Mouse (Mus musculus): Measurements from ENCODE around the gene Lonp2. TPM values are rescaled to one million over a fixed set of nuclear protein-coding genes. Genes with fewer than 3 reads are reported as not detected.

Gene Lonp2
- polyA plus RNA-seq, 1 experiment from 2014 or later, result 93.6 TPM

DNA sequence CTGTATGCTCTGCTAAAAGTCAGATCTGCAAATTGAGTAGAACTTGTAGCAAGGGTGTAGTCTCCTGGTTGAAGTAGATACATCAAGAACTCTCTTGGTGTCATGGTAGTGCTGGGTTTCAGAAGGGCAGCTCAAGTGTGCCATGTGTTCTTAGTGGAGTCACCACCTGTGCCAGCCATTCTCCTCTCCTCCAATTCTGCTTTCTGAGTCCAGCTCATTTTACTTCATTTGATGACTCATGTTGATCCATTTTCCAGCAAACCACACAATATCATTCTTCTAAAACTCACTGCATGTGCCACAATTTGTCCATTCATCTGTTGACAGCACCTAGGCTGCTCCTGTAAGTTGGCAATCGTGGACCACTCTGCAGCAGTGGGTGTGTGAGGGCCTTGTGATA lies 68.3 kb downstream of the Lonp2 start:
- Histone ChIP-seq H3K9me3 (replicated peaks) (no peaks in the 10 kb centered on the region), H3K27me3 (replicated peaks) (no peaks in the 10 kb centered on the region), H3K36me3 (no peaks in the 10 kb centered on the region; the same call in 1 of the 2 replicates), H3K4me1 (no peaks in the 10 kb centered on the region), H3K27ac (replicated peaks) (no peak overlapping the region), H3K4me3 (replicated peaks) (no peak overlapping the region), H3K4me2 (no peak overlapping the region), H3K9ac (replicated peaks) (no peak overlapping the region)
- WGBS, result 81% methylated on average over 1 of the region's 1 CpGs
- no peak for ATAC-seq (ENCODE audit: low FRiP score)

DNA sequence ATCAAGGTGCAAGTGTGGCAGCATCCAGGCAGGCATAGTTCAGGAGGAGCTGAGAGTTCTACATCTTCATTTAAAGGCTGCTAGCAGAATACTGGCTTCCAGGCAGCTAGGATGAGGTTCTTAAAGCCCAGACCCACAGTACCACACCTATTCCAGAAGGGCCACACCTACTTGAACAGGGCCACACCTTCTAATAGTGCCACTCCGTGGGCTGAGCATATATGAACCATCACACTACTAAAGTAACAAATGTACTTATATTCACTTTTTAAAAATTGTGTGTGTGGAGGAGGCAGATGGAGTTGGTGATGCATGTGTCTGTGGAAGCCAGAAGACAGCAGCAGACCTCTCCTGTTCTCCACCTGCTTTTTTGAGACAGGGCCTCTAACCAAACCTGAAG lies 70.2 kb downstream of the Lonp2 start:
- WGBS, result 83% methylated on average over 1 of the region's 1 CpGs
- H3K9ac ChIP-seq (replicated peaks), result no peak overlapping the region
- no peak for ATAC-seq (ENCODE audit: low FRiP score)
- H3K27ac ChIP-seq (replicated peaks), result no peak overlapping the region
- H3K36me3 ChIP-seq, result no peaks in the 10 kb centered on the region
- H3K4me3 ChIP-seq (replicated peaks), result no peak overlapping the region
- no peaks in the 10 kb centered on the region for H3K4me1 ChIP-seq
- no peak overlapping the region for H3K4me2 ChIP-seq
- H3K9me3 ChIP-seq (replicated peaks), result no peaks in the 10 kb centered on the region
- no peaks in the 10 kb centered on the region for H3K27me3 ChIP-seq (replicated peaks)

GRCm38 (mm10) chr8:86695703-86696102 lies 71.9 kb downstream of the Lonp2 start:
- no peaks in the 10 kb centered on the region for H3K27me3 ChIP-seq (replicated peaks)
- no peak for ATAC-seq (ENCODE audit: low FRiP score)
- H3K36me3 ChIP-seq, result 0 out of 2 replicates have a peak, but pooled peaks cover 3% of the 10 kb centered on the region
- H3K27ac ChIP-seq (replicated peaks), result no peak overlapping the region
- H3K4me2 ChIP-seq, result no peak overlapping the region
- no peaks in the 10 kb centered on the region for H3K9me3 ChIP-seq (replicated peaks)
- no peak overlapping the region for H3K4me3 ChIP-seq (replicated peaks)
- 96% methylated on average over 2 of the region's 2 CpGs for WGBS
- H3K9ac ChIP-seq (replicated peaks), result no peak overlapping the region
- no peaks in the 10 kb centered on the region for H3K4me1 ChIP-seq

GRCm38 (mm10) chr8:86698811-86699421 lies 75.1 kb downstream of the Lonp2 start:
- no peak for ATAC-seq (ENCODE audit: low FRiP score)
- no peak overlapping the region for H3K9ac ChIP-seq (replicated peaks)
- H3K27ac ChIP-seq (replicated peaks), result no peak overlapping the region
- 81% methylated on average over 1 of the region's 1 CpGs for WGBS
- H3K4me3 ChIP-seq (replicated peaks), result no peak overlapping the region
- no peaks in the 10 kb centered on the region for H3K4me1 ChIP-seq
- H3K4me2 ChIP-seq, result no peak overlapping the region
- no peaks in the 10 kb centered on the region for H3K27me3 ChIP-seq (replicated peaks)
- H3K36me3 ChIP-seq, result 0 out of 2 replicates have a peak, but pooled peaks cover 3% of the 10 kb centered on the region
- no peaks in the 10 kb centered on the region for H3K9me3 ChIP-seq (replicated peaks)

DNA sequence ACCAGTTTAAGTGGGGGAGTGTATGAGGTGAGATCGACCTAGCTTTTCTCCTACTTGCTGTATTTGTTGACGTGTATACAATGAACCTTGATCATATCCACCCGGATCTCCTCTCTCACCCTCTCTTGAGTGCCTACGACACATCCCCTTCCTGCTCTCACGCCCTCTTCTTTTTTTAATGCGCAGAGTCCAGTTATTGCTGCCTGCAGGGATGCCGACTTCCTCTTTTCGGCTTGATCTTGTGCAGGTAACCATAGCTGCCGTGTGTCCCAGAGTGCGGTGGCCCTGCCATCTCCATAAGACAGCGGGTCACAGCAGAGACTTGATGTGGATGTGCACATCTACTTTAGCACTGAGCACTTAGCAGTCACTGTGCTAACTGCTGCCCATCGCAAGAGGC lies 75.6 kb downstream of the Lonp2 start:
- no peak overlapping the region for H3K27ac ChIP-seq (replicated peaks)
- 0 out of 2 replicates have a peak, but pooled peaks cover 3% of the 10 kb centered on the region for H3K36me3 ChIP-seq
- H3K9ac ChIP-seq (replicated peaks), result no peak overlapping the region
- no peak overlapping the region for H3K4me3 ChIP-seq (replicated peaks)
- ATAC-seq (ENCODE audit: low FRiP score), result no peak
- H3K4me1 ChIP-seq, result no peaks in the 10 kb centered on the region
- no peaks in the 10 kb centered on the region for H3K27me3 ChIP-seq (replicated peaks)
- no peak overlapping the region for H3K4me2 ChIP-seq
- no peaks in the 10 kb centered on the region for H3K9me3 ChIP-seq (replicated peaks)
- WGBS, result 93% methylated on average over 12 of the region's 12 CpGs

DNA sequence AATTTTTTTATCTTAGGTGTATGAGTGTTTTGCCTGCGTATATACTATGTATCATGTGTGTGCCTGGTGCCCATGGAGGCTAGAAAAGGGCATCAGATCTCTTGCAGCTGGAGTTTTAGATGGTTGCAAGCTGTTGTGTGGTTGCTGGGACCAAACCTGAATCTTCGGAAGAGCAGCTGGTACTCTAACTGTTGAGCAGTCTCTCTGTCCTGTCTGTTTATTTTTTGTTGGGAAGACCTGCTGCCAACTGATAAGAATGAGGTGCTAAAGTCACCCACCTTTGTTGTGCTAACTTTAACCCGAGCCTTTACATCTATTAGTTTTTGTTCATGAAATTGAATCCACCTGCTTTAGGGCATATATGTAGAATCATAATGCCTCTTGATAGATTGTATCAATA lies 78.6 kb downstream of the Lonp2 start:
- H3K27ac ChIP-seq (replicated peaks), result no peak overlapping the region
- H3K9me3 ChIP-seq (replicated peaks), result no peaks in the 10 kb centered on the region
- H3K9ac ChIP-seq (replicated peaks), result no peak overlapping the region
- H3K4me2 ChIP-seq, result no peak overlapping the region
- H3K4me3 ChIP-seq (replicated peaks), result no peak overlapping the region
- H3K27me3 ChIP-seq (replicated peaks), result no peaks in the 10 kb centered on the region
- WGBS, result 93% methylated on average over 3 of the region's 3 CpGs
- H3K36me3 ChIP-seq, result 0 out of 2 replicates have a peak, but pooled peaks cover 3% of the 10 kb centered on the region
- H3K4me1 ChIP-seq, result no peaks in the 10 kb centered on the region
- no peak for ATAC-seq (ENCODE audit: low FRiP score)

DNA sequence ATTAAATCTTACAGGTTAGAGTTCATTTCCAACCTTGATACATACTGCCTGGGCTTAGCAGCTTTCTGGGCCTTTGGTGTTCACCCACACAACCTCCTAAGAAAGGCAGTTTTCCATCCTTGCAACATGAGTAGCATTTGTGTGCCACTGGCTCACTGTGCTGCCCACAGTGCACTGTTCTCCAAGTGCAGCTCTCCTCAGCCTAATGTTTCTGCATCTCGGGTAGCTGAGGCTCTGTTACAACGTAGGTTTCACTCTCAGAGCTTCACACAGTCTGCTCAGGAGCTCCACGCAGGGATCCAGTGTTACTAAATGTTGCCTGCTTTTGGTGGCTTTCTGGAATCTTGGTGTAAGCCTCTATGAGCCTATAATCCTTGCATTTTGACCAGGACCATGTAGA lies 81.5 kb downstream of the Lonp2 start:
- H3K4me2 ChIP-seq, result no peak overlapping the region
- H3K36me3 ChIP-seq, result peaks cover 6% of the 10 kb centered on the region; the same call in 1 of the 2 replicates
- H3K27me3 ChIP-seq (replicated peaks), result no peaks in the 10 kb centered on the region
- no peak overlapping the region for H3K27ac ChIP-seq (replicated peaks)
- ATAC-seq (ENCODE audit: low FRiP score), result no peak
- WGBS, result 92% methylated on average over 3 of the region's 3 CpGs
- H3K9me3 ChIP-seq (replicated peaks), result no peaks in the 10 kb centered on the region
- H3K4me3 ChIP-seq (replicated peaks), result no peak overlapping the region
- H3K4me1 ChIP-seq, result no peaks in the 10 kb centered on the region
- no peak overlapping the region for H3K9ac ChIP-seq (replicated peaks)

DNA sequence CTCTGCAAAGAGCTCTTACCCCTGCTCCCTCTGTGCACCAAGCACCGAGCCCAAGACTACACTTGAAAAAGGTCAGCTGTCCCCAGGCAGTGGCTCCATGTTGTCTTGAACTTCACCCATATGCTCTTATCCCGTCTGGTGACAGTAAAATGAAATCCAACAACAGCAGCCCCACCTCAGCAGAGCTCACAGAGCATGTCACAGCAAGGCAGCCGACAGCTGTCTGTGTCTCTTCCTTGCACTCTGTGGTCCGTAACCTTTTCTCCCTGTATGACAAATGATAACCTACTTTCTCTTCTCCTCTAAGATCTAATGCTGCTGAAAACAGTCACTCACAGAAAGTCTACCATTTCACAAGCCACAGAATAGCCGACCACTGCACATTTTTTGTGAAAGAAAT lies 82.9 kb downstream of the Lonp2 start:
- Histone ChIP-seq H3K9ac (replicated peaks) (no peak overlapping the region), H3K4me3 (replicated peaks) (no peak overlapping the region), H3K4me1 (no peaks in the 10 kb centered on the region), H3K9me3 (replicated peaks) (no peaks in the 10 kb centered on the region), H3K4me2 (no peak overlapping the region), H3K27me3 (replicated peaks) (no peaks in the 10 kb centered on the region), H3K27ac (replicated peaks) (no peak overlapping the region), H3K36me3 (peaks cover 9% of the 10 kb centered on the region; the same call in 1 of the 2 replicates)
- WGBS, result 87% methylated on average over 5 of the region's 5 CpGs
- ATAC-seq (ENCODE audit: low FRiP score), result no peak

DNA sequence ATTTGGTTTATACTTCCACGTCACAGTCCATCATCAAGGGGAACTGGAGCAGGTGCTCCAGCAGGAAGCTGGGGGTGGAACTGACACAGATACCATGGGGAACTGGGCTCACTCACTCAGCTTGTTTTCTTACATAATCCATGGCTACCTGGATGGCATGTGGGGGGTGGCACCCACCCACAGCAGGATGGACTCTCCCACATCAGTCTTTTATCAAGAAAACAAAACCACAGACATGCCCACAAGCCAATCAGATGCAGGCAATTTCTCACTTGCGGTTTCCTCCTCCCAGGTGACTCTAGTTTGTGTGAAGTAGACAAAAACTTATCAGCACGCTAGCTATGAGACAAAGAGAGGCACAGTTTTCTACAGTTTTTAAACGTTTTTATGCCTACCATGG lies 84.0 kb downstream of the Lonp2 start:
- no peaks in the 10 kb centered on the region for H3K27me3 ChIP-seq (replicated peaks)
- no peak overlapping the region for H3K9ac ChIP-seq (replicated peaks)
- no peak overlapping the region for H3K27ac ChIP-seq (replicated peaks)
- ATAC-seq (ENCODE audit: low FRiP score), result no peak
- peaks cover 9% of the 10 kb centered on the region; the same call in 1 of the 2 replicates for H3K36me3 ChIP-seq
- no peaks in the 10 kb centered on the region for H3K9me3 ChIP-seq (replicated peaks)
- H3K4me1 ChIP-seq, result 0 out of 2 replicates have a peak, but pooled peaks cover 3% of the 10 kb centered on the region
- no peak overlapping the region for H3K4me3 ChIP-seq (replicated peaks)
- no peak overlapping the region for H3K4me2 ChIP-seq
- 71% methylated on average over 4 of the region's 4 CpGs for WGBS

- H3K27ac ChIP-seq (replicated peaks), result no peak overlapping the region
- H3K27me3 ChIP-seq (replicated peaks), result no peaks in the 10 kb centered on the region
- no peak overlapping the region for H3K9ac ChIP-seq (replicated peaks)
- ATAC-seq (ENCODE audit: low FRiP score), result no peak
- peaks cover 13% of the 10 kb centered on the region for H3K36me3 ChIP-seq
- no peak overlapping the region for H3K4me2 ChIP-seq
- H3K9me3 ChIP-seq (replicated peaks), result no peaks in the 10 kb centered on the region
- peaks cover 13% of the 10 kb centered on the region; the same call in 1 of the 2 replicates for H3K4me1 ChIP-seq
- WGBS, result 96% methylated on average over 3 of the region's 3 CpGs
- no peak overlapping the region for H3K4me3 ChIP-seq (replicated peaks)
Measured at GRCm38 (mm10) chr8:86712594-86712993, 88.8 kb downstream of the Lonp2 start.

DNA sequence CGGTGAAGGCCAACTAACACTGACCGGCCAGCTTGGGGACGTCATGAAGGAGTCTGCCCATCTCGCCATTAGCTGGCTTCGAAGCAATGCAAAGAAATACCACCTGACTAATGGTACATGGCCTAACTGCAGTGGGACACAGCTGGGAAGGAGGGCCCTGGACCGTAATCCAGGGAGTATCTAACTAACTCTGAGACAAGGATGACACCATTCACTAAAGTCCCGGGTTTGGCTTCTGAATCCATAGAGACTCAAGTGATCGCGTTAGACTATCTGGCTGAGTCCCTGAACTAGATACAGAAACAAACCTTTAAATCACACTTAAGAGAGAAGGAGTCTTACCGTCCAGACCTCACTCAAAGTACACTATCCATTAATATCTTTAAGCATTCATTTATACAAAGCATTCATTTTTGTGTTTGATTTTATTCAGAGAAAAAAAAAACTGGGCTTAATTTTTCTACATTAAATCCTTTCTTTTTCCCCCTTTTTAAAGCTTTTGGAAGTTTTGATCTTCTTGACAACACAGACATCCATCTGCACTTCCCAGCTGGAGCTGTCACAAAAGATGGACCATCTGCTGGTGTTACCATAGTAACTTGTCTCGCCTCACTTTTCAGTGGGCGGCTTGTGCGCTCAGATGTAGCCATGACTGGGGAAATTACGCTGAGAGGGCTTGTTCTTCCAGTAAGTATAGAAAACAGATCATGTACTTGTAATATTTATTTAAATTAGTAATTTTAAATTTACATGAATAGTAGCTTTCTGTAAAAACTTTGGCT lies 89.8 kb downstream of the Lonp2 start:
- Histone ChIP-seq H3K27ac (replicated peaks) (peak overlapping the region; percentile 37), H3K36me3 (peaks cover 15% of the 10 kb centered on the region), H3K9ac (replicated peaks) (no peak overlapping the region), H3K9me3 (replicated peaks) (no peaks in the 10 kb centered on the region), H3K27me3 (replicated peaks) (no peaks in the 10 kb centered on the region), H3K4me1 (peaks cover 13% of the 10 kb centered on the region; the same call in 1 of the 2 replicates), H3K4me2 (no peak overlapping the region), H3K4me3 (replicated peaks) (no peak overlapping the region)
- 37% methylated on average over 14 of the region's 14 CpGs for WGBS
- peak; percentile 69; the same call in 1 of the 2 replicates for ATAC-seq (ENCODE audit: low FRiP score)

Measured in neural tube, embryonic 15.5 days (tissue).